Mouse (Mus musculus): ENCODE measurements around the gene Nsf.

- TF ChIP-seq CTCF (IDR thresholded peaks at IDR 0.05; ENCODE audit: insufficient read depth, low read depth, low read length) = no peak
- TF ChIP-seq POLR2A (IDR thresholded peaks at IDR 0.05; ENCODE audit: insufficient read depth, low read depth, low read length) = no peak
These were observed 33.2 kb downstream of the Nsf start for GRCm38 (mm10) chr11:103920665-103921064.

Data from olfactory bulb, adult 2 months (tissue).